Mouse (Mus musculus) megakaryocyte, embryonic 14.5 days (primary cell): ENCODE data around the gene Drd3. TPM values are rescaled to one million over a fixed set of nuclear protein-coding genes. Genes with fewer than 3 reads are reported as not detected.

Experiments
- H3K27me3 ChIP-seq: replicated peaks from 2 replicates; pipeline ENCODE3; 2012; ENCODE audit warnings: inconsistent platforms
- H3K36me3 ChIP-seq: replicated peaks from 2 replicates; pipeline ENCODE3; 2012; ENCODE audit warnings: low read length, inconsistent platforms, mixed read lengths
- H3K4me1 ChIP-seq: 2 replicates; pipeline ENCODE4 v1.6.1; 2012; ENCODE audit warnings: inconsistent platforms
- H3K4me3 ChIP-seq: replicated peaks from 2 replicates; pipeline ENCODE3; 2012; ENCODE audit warnings: moderate library complexity, mild to moderate bottlenecking, inconsistent platforms
- H3K9me3 ChIP-seq: 2 replicates; pipeline ENCODE4 v1.6.1; 2012; ENCODE audit warnings: inconsistent platforms
- FLI1 ChIP-seq: IDR thresholded peaks from 2 replicates; pipeline ENCODE4 v1.6.1; 2012; ENCODE audit warnings: low read length, inconsistent platforms, mixed read lengths
- GATA1 ChIP-seq: IDR thresholded peaks from 3 replicates; pipeline ENCODE4 v1.6.1; 2012; ENCODE audit warnings: mixed read lengths, low read length, inconsistent platforms, borderline replicate concordance
- polyA plus RNA-seq: library from polyadenylated mRNA; stranded (reverse); fragments of >175 nt; gene quantifications from 2 replicates; pipeline ENCODE4 v1.2.3, GENCODE M21; 2012; ENCODE audit warnings: low replicate concordance; ENCODE audit not compliant: insufficient read depth

Drd3 gene
- polyA plus RNA-seq, 1 experiment, result not detected

DNA sequence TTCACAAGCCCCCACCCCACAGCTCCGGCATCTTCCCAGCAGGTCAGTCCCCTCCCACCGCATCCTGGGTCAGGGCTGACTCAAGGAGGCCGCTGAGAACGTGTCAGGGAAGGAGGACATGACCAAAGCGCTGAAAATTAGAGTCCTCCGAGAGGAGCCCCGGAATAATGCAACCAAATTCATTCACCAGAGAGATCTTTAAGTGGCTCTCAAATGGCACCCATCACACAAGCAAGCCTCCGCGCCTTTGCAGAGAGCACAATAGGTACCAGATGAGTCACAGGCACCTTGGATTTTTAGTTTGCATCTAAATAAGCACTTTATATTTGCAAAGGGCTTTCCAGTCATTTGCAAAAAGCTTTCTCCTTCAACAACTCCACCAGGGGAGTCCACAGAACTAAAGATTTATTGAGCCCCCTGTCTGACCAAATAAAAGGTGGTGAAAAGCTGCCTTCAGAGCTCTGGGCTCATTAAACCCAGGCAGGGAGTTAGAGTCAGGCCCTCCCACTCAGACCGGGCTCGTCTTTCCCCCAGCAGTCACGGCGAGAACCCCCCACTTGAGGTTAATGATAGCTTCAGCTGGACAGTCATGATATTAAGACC, 46.4 kb downstream of the Drd3 start:
- Histone ChIP-seq H3K27me3 (peaks cover 12% of the 10 kb centered on the region), H3K4me3 (no peak overlapping the region), H3K36me3 (no peaks in the 10 kb centered on the region), H3K4me1 (peaks cover 10% of the 10 kb centered on the region), H3K9me3 (0 out of 2 replicates have a peak, but pooled peaks cover 3% of the 10 kb centered on the region)
- no peak for TF ChIP-seq FLI1
- no peak for TF ChIP-seq GATA1

DNA sequence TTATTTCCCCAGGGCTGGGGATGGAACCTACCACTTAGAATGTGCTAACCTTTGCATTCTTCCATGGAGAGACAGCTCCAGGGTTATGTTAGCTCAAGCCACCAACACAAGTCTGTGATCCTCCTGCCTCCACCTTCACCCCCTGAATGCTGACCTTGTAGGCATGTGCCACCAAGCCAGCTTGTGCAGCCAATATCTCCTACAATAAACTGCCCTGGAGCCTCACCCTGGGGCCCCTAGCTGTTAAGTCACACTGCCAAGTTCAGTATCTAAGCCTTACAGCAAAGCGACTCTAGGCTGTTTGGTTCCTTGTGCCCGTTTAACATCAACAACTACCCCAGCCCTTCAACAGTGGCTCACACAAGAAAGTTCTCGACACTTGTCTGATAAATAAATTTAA, 47.3 kb downstream of the Drd3 start:
- Histone ChIP-seq H3K9me3 (0 out of 2 replicates have a peak, but pooled peaks cover 3% of the 10 kb centered on the region), H3K4me1 (peaks cover 14% of the 10 kb centered on the region), H3K4me3 (no peak overlapping the region), H3K36me3 (no peaks in the 10 kb centered on the region), H3K27me3 (peaks cover 12% of the 10 kb centered on the region)
- TF ChIP-seq GATA1 (no peak), FLI1 (no peak)

DNA sequence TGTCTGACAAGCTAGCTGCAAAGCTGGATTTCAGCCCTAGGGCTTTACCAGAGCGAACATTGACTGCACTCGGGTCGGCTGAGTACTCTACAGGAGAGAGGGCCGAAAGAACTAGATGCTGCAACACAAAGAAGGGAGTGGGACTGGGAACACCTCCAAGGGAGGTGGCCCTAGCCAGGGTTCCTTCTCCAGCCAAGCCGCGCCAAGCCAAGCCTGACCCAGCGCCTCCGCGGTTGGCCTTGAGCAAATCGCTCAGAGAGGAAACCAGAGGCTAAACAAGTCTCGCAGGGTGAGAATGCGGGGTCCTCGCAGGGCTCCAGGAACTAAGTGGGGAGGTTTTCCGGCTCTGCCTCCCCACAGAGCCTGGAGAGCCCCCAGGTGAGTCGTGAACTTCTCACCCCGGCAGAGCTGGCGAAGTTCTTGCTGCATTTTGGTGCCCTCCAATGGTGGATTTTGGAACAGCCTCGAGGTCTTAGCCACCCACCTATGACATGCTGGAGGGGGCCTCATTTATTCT, 48.0 kb downstream of the Drd3 start:
- Histone ChIP-seq H3K36me3 (no peaks in the 10 kb centered on the region), H3K4me1 (peaks cover 14% of the 10 kb centered on the region), H3K27me3 (peaks cover 12% of the 10 kb centered on the region), H3K4me3 (peak overlapping the region; percentile 85), H3K9me3 (0 out of 2 replicates have a peak, but pooled peaks cover 2% of the 10 kb centered on the region)
- no peak for TF ChIP-seq FLI1
- no peak for TF ChIP-seq GATA1

DNA sequence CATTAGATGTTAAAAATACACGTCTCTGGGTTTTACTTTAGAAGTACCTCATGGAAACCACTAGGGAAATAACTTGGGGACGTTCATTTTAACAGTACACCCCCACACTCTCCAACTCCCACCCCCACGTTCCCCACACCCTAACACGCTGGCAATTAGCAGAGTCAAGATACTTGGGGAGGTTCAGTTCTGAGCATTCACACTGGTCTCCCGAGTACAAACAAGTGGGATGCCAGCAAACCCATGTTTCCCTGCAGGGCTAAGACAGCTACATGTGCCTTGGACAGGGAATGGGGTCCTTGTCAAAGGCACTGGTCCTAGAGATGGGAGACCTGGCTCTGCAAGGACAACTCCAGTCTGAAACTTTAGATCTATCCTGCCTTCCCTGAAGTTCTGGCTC, 48.6 kb downstream of the Drd3 start:
- H3K4me3 ChIP-seq, result no peak overlapping the region
- TF ChIP-seq GATA1, result no peak
- no peak for TF ChIP-seq FLI1
- no peaks in the 10 kb centered on the region for H3K9me3 ChIP-seq
- H3K27me3 ChIP-seq, result peaks cover 12% of the 10 kb centered on the region
- H3K36me3 ChIP-seq, result no peaks in the 10 kb centered on the region
- H3K4me1 ChIP-seq, result peaks cover 19% of the 10 kb centered on the region

DNA sequence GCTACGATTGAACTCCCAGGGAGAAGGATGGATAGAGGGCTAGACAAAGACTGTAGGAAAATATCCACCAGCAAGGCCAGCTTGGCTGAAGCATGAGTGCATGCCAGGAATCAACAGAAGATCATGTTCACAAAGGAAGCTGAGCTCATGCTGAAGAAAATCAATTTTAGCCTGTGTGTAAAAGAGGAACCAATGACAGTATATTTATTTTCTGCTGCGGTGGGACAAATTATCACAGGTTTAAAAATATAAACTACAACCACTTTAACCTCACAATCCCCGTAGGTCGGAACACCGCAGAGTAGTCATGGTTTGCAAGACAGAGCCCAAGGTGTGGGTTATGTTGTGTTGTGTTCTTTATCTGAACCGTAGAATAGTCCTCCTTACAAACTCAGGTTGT, 50.5 kb downstream of the Drd3 start:
- no peaks in the 10 kb centered on the region for H3K9me3 ChIP-seq
- H3K4me1 ChIP-seq, result peaks cover 19% of the 10 kb centered on the region
- H3K27me3 ChIP-seq, result peaks cover 12% of the 10 kb centered on the region
- no peaks in the 10 kb centered on the region for H3K36me3 ChIP-seq
- TF ChIP-seq GATA1 (no peak), FLI1 (no peak)
- no peak overlapping the region for H3K4me3 ChIP-seq

DNA sequence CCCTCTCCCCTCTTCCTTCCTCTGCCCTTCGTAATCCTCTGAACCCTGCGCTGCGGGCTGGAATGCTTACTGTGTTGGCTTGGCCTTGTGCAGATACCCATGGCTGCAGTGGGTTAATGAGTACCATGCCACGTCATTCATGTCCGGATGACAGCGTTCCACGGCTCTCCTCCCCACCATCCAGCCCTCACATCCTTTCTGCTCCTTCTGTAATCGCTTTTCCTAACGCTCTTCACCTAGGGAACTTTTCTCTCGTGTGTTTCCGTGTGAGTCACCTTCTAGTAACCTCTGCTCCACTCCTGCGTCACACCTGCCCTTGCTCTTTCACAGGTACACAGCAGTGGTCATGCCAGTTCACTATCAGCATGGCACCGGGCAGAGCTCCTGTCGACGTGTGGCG, 53.2 kb downstream of the Drd3 start:
- Histone ChIP-seq H3K27me3 (peaks cover 6% of the 10 kb centered on the region), H3K4me1 (peaks cover 14% of the 10 kb centered on the region), H3K4me3 (peak overlapping the region; percentile 38), H3K9me3 (no peaks in the 10 kb centered on the region), H3K36me3 (no peaks in the 10 kb centered on the region)
- TF ChIP-seq GATA1, result no peak
- TF ChIP-seq FLI1, result no peak

DNA sequence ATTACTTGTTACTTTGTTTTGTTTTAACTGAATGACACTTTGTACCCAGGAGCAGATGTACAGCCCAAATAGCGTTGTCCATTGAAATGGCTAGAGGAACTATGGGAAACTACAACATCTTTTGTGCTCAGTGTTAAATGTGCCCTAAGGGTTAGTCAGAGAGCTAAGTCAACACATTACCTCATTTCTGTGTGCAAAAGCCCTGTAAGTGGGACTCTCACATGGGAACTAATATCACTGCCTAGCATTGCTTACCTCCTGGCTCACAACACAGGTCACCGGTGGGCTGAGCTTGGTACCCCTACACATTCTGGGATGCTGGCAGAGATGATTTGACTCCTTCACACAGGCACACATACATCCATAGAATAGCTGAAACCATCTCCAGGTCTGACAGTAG, 55.6 kb downstream of the Drd3 start:
- peaks cover 9% of the 10 kb centered on the region for H3K4me1 ChIP-seq
- peaks cover 2% of the 10 kb centered on the region for H3K27me3 ChIP-seq
- H3K36me3 ChIP-seq, result no peaks in the 10 kb centered on the region
- TF ChIP-seq FLI1, result no peak
- TF ChIP-seq GATA1, result no peak
- no peaks in the 10 kb centered on the region for H3K9me3 ChIP-seq
- H3K4me3 ChIP-seq, result no peak overlapping the region

DNA sequence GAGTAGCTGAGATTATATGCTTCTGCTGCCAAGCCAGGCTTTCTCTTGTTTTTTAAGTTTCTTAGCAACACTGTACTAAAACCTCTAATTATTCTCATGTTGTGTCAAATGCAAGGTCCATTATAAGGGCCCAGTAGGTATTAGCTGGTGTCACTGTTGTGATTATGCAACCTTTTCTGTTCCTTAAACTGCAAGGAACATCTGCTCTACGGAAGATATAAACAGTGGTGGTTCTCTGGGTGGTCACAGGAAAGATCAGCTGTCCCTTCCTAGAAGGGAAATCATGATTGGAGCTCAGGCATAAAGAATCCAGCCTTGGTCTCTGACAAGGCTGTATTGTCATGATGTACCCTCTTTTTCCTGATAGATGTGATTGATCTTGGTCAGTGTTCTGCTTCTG, 57.6 kb downstream of the Drd3 start:
- Histone ChIP-seq H3K9me3 (no peaks in the 10 kb centered on the region), H3K36me3 (no peaks in the 10 kb centered on the region), H3K4me1 (peaks cover 5% of the 10 kb centered on the region), H3K4me3 (no peak overlapping the region), H3K27me3 (peaks cover 5% of the 10 kb centered on the region)
- TF ChIP-seq FLI1 (no peak), GATA1 (no peak)

DNA sequence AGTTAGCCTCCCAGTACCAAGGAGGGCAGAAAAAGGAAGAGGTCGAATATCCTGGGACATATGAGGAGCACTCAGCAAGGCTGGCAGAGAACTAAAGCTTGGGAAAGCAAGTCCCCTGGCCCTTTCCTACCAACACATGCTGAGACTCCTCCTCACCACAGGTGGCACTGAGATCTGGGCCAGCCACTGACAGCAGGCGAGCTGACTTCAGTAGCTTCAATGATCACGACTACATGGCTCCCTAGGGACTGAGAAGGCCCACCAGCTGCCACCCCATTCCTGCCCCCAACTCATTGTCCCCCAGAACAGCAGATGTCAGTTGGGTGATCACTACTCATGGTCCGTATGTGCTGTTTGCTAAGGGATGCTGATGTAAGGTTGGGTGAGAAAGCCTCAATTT, 60.8 kb downstream of the Drd3 start:
- H3K9me3 ChIP-seq, result no peaks in the 10 kb centered on the region
- no peaks in the 10 kb centered on the region for H3K36me3 ChIP-seq
- H3K4me3 ChIP-seq, result peak overlapping the region; percentile 11
- peaks cover 7% of the 10 kb centered on the region for H3K27me3 ChIP-seq
- no peak for TF ChIP-seq GATA1
- TF ChIP-seq FLI1, result no peak
- H3K4me1 ChIP-seq, result no peaks in the 10 kb centered on the region

DNA sequence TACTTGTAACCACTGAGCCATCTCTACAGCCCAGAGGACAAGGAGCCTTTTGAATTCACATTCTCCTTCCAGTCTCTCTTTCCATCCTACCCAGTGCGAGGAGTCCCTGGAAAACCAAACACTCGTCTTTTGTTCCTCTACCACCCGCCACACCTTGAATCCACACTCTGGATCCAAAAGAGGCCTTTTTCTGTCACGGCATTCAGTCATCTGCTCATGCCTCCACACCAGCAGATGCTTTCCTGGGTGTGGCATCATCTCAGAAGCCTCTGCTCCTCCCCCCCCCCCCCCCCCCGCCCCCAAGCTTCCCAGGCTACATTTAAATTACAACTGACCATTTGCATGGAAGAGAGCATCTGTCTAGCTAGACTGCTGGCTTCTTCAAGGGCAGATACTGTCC, 62.5 kb downstream of the Drd3 start:
- Histone ChIP-seq H3K9me3 (no peaks in the 10 kb centered on the region), H3K36me3 (no peaks in the 10 kb centered on the region), H3K27me3 (peaks cover 7% of the 10 kb centered on the region), H3K4me3 (no peak overlapping the region), H3K4me1 (no peaks in the 10 kb centered on the region)
- TF ChIP-seq GATA1, result no peak
- no peak for TF ChIP-seq FLI1

DNA sequence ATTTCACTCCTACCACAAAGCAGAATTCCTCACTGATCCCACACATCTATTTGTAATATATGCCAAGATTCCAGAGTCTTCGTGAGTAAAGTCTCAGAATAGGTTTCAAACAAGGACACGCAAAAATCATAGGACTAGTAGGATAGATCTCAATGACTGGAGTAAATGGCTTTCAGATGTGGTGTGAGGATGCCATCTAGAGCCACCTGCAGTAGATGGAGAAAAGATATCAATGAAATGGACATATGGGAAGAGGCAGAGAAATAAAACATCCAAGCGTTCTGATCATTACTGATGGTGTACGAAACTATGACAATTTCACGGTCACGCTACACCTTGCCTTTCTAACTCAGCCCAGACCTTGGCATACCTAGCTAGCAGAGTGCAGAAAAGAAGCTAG, 64.6 kb downstream of the Drd3 start:
- no peak for TF ChIP-seq FLI1
- Histone ChIP-seq H3K4me1 (no peaks in the 10 kb centered on the region), H3K4me3 (no peak overlapping the region), H3K36me3 (no peaks in the 10 kb centered on the region), H3K27me3 (peaks cover 7% of the 10 kb centered on the region), H3K9me3 (no peaks in the 10 kb centered on the region)

DNA sequence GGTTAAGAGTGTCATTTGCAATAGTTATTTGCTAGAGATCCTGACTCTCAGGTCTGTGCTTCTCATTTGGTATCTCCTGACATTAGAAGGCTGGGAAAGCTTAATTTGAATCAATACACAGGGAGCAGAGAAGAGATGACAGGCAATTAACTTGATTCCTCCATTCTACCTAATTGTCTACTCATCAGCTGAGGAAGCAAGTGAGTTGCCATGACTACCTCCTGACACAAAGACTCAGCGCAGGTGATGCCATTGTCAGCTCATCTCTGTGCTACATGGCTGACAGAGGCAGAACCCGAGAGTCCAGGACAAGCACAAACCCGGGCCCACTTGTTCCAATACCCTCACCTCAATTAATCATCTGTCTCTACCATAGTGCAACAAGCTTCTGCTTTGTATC, 73.7 kb downstream of the Drd3 start:
- Histone ChIP-seq H3K4me1 (no peaks in the 10 kb centered on the region), H3K36me3 (no peaks in the 10 kb centered on the region), H3K4me3 (no peak overlapping the region), H3K27me3 (no peaks in the 10 kb centered on the region), H3K9me3 (no peaks in the 10 kb centered on the region)
- no peak for TF ChIP-seq GATA1
- no peak for TF ChIP-seq FLI1
